Mouse (Mus musculus): ENCODE data around the gene Rspo1.

- TF ChIP-seq GATA1 (IDR thresholded peaks at IDR 0.05; ENCODE audit: borderline replicate concordance, low read length) (no peak), FLI1 (IDR thresholded peaks at IDR 0.05; ENCODE audit: low read length) (no peak)
Observed at GRCm38 (mm10) chr4:125044454-125044853, 58.2 kb downstream of the Rspo1 start.
